Mouse (Mus musculus) small intestine, adult 10 weeks (tissue): ENCODE data around the gene 3110082I17Rik. TPM values are rescaled to one million over a fixed set of nuclear protein-coding genes. Genes with fewer than 3 reads are reported as not detected.

Experiments used
- polyA plus RNA-seq: library from polyadenylated mRNA; stranded (reverse); fragments of 350-450 nt; fragmentation: Illumina TruSeq; extraction: RNeasy Lipid Tissue Mini Kit (QIAGEN cat#74804); gene quantifications from one replicate; pipeline ENCODE4 v1.2.3, GENCODE M21; 2014; ENCODE audit warnings: low replicate concordance

Gene 3110082I17Rik
- polyA plus RNA-seq, result 0.63 TPM

DNA sequence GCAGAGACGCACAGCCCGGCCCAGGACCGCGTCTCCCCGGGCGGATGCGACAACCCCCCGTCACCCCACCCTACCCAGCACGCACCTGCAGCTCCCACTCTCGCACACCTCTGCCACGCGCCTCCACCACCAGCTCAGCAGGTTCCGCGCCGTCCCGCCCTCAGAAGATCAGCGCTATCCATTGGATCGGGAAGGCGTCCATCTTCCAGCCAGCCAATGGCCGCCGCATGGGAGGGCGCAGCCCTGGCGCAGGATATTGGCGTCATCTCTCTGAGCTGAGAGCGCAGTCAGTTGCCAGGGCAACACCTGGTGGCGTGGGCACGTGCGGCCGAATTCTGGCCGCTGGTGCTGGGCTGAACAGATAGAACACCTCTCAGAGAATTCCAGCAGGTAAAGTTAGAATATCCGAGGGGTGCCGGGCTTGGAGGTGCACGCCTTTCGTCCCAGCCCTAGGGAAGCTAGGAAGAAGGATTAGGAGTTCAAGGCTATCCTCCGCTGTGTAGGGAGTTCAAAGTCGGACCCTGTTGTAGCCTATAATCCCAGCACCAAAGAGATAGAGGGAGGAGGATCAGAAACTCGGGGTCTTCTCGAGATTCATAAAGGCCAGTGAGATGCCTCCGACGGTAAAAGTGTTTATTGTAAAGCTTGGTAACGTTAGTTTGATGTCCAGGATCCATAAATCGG is at the start of gene 3110082I17Rik:
Gene 3110082I17Rik, minus strand, starts transcription at position 144 of the 684 bp plus-strand sequence.

DNA sequence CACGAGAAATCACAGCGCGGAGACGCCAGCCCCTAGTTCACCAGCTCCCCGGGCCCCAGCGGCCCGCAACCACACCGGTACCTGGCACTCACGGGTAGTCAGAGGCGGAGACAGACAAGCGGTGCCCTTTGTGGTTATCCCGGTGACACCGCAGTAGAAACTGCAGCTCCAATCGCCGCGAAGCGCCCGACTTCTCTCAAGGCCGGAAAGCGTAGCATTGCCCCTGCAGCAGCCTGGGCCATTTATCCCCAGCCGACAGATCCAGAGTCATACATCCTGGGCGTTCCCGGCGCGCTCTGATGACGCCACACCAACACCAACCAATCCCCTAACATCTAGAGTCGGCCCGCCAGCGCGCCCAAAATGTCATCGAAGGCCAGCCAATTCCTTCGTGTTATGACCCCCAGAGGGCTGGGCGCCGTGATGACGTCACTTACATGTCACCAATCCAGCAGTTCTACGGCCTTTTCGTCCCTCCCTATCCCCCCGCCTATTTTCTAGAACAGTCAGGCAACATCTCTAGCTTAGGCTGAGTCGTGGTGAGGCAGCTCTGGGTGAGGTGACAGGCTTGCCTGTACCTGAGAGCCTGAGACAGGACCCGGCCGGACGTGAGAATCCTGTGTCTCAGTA is 24.0 kb upstream of the 3110082I17Rik start, which contains the start of gene Zfand2a:
Gene Zfand2a, minus strand, starts transcription at position 365 of the 630 bp plus-strand sequence.

DNA sequence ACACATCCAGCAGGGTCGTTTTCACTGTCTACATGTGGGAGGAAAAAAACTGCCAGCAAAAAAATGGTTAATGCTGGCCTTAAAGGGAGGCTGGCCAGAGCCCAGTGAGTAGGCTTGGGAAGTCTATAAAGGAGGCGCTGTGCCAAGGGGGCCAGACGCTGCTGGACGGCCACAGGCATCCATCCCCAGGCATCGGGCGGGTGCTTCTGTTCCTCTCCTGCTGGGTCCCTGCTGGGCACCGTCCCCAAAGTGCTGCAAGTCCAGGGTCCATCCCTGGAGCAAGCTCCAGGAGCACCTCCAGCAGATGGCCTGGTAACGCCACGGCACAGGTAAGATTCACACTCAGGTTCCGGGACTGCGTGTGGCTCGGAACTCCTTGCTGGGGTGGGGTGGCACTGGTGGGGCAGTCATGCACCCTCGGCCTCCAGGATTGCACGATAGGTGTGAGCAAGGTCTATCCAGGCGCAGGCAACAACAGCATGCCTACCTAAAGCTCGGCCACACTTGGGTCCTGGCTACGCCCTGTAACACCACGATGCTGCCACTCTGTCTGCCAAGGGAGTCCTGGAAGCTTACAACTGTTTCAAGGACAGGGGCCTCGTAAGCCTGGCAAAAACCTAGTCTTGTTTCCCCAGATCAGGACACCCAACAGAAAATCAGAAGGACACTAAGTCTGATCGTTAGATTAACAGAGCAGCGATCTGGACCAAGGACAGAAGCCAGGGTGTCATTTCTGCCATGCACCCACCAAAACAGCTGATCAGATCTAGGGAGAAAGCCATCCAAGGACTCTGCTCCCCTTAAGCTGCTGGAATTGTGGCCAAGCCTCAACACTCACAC is 37.1 kb downstream of the 3110082I17Rik start, which contains the start of gene Gper1:
Gene Gper1, plus strand, starts transcription at position 126 of the 840 bp plus-strand sequence.

DNA sequence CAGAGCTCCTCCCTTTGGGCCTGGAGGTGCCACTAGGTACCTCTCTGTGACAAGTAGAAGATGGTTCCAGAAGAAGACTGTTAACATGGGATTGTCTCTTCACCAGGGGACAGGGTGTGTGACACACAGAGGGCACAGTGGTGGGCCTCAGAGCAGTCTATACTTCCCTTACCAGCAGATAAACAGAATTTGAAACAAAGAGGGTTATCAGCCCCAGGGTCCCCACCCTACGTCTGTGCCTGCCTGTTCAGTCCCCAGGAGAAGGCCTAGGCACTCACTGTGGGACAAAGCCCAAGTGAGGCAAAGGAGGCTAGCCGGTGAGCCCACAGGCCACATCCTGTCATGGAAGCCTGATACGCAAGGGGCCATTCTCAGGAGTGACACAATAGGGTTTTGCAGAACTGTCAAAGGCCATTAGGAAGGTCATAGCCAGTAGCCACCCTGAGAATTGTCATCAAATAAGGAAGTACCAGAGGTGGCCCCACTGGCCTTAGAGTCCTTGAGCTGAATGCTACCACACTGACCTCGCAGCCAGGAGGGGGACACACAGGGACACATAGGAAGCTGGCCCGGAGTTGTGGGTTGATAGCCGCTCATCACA is 55.4 kb downstream of the 3110082I17Rik start, which contains the start of gene C130050O18Rik:
Gene C130050O18Rik, plus strand, starts transcription at position 480 of the 601 bp plus-strand sequence.

DNA sequence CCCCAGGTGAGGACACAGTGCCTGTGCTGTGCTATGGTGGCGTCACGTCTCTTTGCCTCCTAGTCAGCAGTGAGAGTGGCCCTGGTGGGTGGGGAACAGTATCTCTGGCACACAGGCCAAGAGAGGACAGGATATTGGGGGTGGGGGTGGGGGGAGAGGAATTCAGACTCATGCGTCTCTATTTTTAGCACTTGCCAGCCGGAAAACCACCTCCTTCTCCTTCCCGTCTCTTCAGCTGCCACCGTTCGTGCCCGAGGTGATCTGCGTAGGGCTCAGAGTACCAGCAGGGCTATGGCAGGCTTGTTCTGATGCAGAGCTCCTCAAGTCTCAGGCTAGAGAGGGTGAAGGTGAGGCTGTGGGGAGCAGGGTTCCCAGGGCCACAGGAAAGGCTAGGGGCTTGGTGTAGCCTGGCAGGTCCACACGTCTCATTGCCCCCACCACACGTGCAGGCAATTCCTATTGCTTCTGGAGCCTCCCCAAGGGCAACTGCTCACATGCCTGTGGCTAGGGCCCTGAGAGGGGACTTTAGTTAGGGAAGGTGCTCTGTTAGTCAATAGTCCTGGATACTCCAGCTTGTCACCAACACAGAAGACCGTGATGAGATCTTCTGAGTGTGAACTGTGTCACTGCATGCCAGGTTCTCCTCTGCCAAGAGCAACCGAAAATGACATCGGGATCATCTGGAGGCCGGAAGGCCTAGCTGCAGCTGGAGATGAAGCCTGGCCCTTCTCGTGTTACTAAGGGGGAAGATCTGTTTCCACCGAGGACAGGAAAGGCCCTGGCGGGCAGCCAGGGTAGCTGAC is 82.7 kb downstream of the 3110082I17Rik start, which contains the start of gene Gpr146:
Gene Gpr146, plus strand, starts transcription at position 230 of the 803 bp plus-strand sequence.

DNA sequence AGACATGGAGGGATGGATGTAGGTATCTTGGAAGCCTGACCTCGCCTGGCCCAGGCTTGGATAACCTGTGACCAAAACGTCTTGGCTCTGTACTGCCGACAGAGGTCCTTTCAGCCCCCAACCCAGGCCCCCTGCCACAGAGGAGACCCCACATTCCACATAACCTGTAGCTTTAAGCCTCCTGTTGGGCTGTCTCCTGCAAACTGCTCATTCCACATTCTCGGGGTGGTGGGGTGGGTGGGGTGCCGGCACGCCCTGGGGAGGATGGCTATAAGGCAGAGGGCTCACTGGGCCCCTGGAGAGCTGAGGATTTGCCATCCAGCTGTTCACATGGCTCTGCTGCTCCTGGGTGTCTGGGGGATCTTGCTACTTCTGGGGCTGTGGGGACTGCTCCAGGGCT is 108.0 kb downstream of the 3110082I17Rik start, which contains the start of gene Cyp2w1:
Gene Cyp2w1, plus strand, starts transcription at position 301 of the 400 bp plus-strand sequence.

DNA sequence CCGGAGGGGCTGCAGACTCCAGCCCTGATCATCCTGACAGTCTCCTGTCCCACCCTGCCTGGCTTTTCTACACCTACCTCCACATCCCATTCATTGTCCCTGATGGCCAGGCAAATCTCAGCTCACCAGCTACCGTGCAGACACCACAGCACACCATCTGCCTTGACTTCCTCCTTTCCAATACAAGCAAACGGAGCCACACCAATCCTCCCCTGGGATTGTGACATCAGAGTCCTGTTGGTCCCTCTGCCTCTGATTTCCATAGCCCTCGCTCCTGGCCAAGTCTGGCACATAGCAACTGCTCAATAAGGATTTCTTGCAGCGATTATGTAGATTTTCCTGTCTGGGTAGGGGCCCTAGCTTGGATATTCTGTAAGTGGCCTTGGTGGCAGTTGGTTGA is 109.2 kb downstream of the 3110082I17Rik start, which contains the start of gene Cox19:
Gene Cox19, minus strand, starts transcription at position 285 of the 400 bp plus-strand sequence.

DNA sequence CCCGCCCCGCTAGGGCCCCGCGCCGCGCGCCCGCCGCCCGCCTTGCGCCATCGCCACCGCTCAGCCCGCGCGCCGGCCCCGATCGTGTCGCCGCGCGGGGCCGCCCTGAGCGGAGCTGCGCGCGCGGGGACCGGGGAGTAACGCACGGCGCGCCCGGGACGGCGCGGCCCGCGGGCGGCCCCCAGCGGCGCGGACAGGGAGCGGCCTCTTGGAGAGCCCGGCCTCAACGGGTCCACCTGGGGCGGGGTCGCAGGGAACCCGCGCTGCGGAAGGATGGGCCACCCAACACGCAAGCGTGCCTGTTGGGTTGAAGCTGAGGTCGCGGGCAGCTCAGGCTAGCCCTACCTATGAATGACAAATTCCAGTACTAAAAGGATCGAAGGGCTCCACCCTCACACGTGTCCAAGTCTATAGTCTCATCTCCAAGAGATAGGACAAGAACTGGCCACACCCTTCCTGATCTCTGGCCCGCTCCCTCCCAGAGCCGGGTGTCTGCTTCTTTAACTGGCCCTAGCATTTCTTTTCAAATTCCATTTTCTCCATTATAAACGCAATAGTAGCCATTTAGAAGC is 134.8 kb downstream of the 3110082I17Rik start, which contains the start of gene Adap1:
Gene Adap1, minus strand, starts transcription at position 228 of the 572 bp plus-strand sequence.

Other genes with a start within 250 kb of the 3110082I17Rik start
- gene Get4, start 208.2 kb downstream of the 3110082I17Rik start, polyA plus RNA-seq, result 4.8 TPM
- gene Adap1, start 134.9 kb downstream of the 3110082I17Rik start, polyA plus RNA-seq, result 1.5 TPM
- 16.6 TPM for gene Cox19, start 109.1 kb downstream of the 3110082I17Rik start, polyA plus RNA-seq
- not detected for gene Cyp2w1, start 107.9 kb downstream of the 3110082I17Rik start, polyA plus RNA-seq
- 1.1 TPM for gene Gpr146, start 82.8 kb downstream of the 3110082I17Rik start, polyA plus RNA-seq
- 0.37 TPM for gene C130050O18Rik, start 55.2 kb downstream of the 3110082I17Rik start, polyA plus RNA-seq
- gene Gper1, start 37.4 kb downstream of the 3110082I17Rik start, polyA plus RNA-seq, result not detected
- gene Zfand2a, start 24.0 kb upstream of the 3110082I17Rik start, polyA plus RNA-seq, result 6.5 TPM
- not detected for gene Uncx, start 83.0 kb upstream of the 3110082I17Rik start, polyA plus RNA-seq